Mouse (Mus musculus): Measurements from ENCODE around the gene Rbm8a2. TPM values are rescaled to one million over a fixed set of nuclear protein-coding genes. Genes with fewer than 3 reads are reported as not detected.

The Rbm8a2 gene
- polyA plus RNA-seq, 1 experiment from 2014 or later: 0.60 TPM

DNA sequence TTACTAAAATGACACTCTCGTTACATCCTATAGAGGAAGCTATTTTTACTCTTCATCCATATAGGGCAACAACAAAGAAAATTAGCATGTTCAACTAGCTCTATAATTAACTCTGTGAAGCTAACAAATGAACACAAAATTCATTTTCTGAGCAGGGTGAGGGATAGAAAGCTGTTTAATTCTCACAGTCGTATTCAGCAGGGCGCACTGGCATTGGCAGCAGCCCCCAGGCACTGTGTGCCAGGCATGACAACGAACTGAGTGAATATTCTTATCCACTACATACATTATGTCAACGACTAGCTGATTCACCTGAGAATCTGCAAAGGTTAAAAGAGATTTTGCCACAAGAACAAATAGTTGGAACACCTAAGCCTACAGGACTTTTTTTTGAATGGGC lies 8.2 kb downstream of the Rbm8a2 start:
- no peaks in the 10 kb centered on the region for H3K4me1 ChIP-seq
- 69% methylated on average over 5 of the region's 5 CpGs for WGBS (ENCODE audit: insufficient replicate concordance)

DNA sequence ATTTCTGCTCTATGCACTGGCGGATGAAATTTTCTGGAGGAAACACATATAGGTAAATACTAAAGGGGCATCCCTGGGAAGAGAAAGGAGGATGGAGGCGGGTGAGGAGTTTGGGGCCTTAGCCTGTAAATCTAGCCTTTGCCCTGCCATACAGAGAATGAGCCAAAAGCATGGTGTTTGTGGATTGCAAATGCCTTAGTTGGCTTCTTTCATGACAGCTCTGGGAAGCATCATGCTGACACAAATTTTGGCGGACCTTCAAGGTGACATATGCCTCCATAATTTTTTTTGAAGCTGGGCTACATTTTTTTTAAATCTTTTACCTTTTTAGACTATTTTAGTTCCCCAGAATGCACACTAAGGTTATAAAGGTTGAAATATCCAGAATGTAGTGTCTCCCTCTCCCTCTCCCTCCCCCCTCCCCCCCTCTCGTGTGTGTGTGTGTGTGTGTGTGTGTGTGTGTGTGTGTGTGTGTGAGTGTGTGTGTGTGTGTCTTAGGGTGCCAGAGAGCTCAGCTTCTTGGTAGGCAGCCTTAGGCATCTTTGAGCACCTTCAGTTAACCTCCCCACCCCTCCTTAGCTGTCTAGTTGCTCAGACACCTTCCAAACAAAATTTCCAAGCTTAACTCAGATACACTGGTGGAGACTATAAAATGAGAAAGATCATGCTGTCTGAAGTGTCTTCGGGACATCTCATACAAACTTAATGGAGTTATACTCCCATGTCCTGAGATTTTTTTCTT lies 11.7 kb downstream of the Rbm8a2 start:
- 57% methylated on average over 5 of the region's 5 CpGs for WGBS (ENCODE audit: insufficient replicate concordance)
- no peaks in the 10 kb centered on the region for H3K9me3 ChIP-seq (replicated peaks)
- H3K36me3 ChIP-seq: no peaks in the 10 kb centered on the region
- no peak overlapping the region for H3K4me3 ChIP-seq
- no peak overlapping the region for H3K4me2 ChIP-seq
- no peak for ATAC-seq
- H3K9ac ChIP-seq: no peak overlapping the region
- no peaks in the 10 kb centered on the region for H3K4me1 ChIP-seq
- no peaks in the 10 kb centered on the region for H3K27me3 ChIP-seq (replicated peaks)
- no peak overlapping the region for H3K27ac ChIP-seq

More for the DNA sequence above, 8.2 kb downstream of the Rbm8a2 start:
- no peak overlapping the region for H3K9ac ChIP-seq
- no peaks in the 10 kb centered on the region for H3K27me3 ChIP-seq (replicated peaks)
- no peaks in the 10 kb centered on the region for H3K9me3 ChIP-seq (replicated peaks)
- H3K4me2 ChIP-seq: no peak overlapping the region
- no peak for ATAC-seq
- no peak overlapping the region for H3K27ac ChIP-seq
- no peak overlapping the region for H3K4me3 ChIP-seq
- H3K36me3 ChIP-seq: no peaks in the 10 kb centered on the region

DNA sequence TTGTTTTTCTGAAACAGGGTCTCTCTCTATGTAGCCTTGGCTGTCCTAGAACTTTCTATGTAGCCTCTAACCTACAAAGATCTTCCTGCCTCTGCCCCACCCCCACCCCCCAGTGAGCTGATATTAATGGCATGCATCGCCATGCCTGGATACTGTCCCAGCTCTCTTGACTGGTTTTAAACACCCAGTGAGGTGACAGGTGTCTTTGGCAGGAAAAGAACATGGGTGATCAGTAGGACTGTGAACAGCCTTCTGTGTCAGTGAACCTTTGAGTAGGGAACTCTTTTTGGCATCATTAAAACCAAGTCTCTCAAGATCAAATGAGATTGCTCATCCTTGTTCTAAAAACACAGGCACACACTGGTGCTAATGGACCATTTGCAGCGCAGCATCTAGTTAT lies 17.1 kb downstream of the Rbm8a2 start:
- H3K4me2 ChIP-seq: no peak overlapping the region
- H3K4me3 ChIP-seq: no peak overlapping the region
- H3K27ac ChIP-seq: no peak overlapping the region
- H3K4me1 ChIP-seq: no peaks in the 10 kb centered on the region
- H3K36me3 ChIP-seq: no peaks in the 10 kb centered on the region
- WGBS (ENCODE audit: insufficient replicate concordance): 57% methylated on average over 2 of the region's 2 CpGs
- no peak overlapping the region for H3K9ac ChIP-seq
- ATAC-seq: no peak
- H3K27me3 ChIP-seq (replicated peaks): no peaks in the 10 kb centered on the region
- H3K9me3 ChIP-seq (replicated peaks): no peaks in the 10 kb centered on the region

DNA sequence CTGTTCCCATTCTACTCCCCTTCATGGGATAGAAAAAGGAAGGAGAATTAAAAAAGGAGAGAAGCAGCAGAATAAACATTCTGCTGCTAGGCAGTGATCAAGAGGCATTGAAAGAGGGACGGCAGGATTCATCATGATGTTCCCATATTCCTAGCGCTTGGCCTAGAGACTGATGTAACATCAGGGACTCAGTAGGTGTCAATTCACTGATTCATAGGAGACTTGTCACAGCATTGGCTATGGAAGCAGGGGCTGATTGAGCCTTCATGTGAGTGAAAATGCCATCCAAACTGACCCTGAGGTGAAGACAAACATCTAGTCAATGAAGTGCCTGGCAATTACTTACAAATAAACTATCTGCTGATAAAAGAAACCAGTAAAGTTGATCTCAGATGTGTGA lies 28.1 kb downstream of the Rbm8a2 start:
- ATAC-seq: no peak
- no peak overlapping the region for H3K4me3 ChIP-seq
- WGBS (ENCODE audit: insufficient replicate concordance): 82% methylated on average over 2 of the region's 2 CpGs
- no peaks in the 10 kb centered on the region for H3K9me3 ChIP-seq (replicated peaks)
- H3K36me3 ChIP-seq: no peaks in the 10 kb centered on the region
- H3K4me1 ChIP-seq: no peaks in the 10 kb centered on the region
- no peak overlapping the region for H3K4me2 ChIP-seq
- H3K27ac ChIP-seq: no peak overlapping the region
- H3K9ac ChIP-seq: no peak overlapping the region
- no peaks in the 10 kb centered on the region for H3K27me3 ChIP-seq (replicated peaks)

DNA sequence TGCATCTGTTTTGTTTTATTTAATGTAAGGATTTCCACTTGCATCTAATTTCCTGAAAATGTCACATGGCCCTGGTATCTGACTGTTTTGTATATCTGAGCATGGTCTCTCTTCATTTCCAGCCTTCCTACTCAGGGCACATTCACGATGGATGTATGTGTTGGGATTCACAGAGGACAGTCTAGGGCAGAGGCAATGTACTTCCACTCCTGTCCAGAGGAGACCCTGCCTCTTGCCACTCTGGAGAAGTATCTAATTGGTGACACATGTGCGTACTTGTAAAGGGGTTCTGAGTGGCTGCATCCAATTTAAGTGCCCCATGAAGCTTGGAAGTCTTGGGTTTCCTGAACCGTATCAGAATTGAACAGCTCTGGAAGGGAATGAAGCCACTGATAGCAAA lies 28.5 kb downstream of the Rbm8a2 start:
- Histone ChIP-seq H3K27me3 (replicated peaks) (no peaks in the 10 kb centered on the region), H3K4me2 (no peak overlapping the region), H3K9me3 (replicated peaks) (no peaks in the 10 kb centered on the region), H3K4me3 (no peak overlapping the region), H3K27ac (no peak overlapping the region), H3K9ac (no peak overlapping the region), H3K36me3 (no peaks in the 10 kb centered on the region), H3K4me1 (no peaks in the 10 kb centered on the region)
- 67% methylated on average over 3 of the region's 3 CpGs for WGBS (ENCODE audit: insufficient replicate concordance)
- ATAC-seq: no peak

DNA sequence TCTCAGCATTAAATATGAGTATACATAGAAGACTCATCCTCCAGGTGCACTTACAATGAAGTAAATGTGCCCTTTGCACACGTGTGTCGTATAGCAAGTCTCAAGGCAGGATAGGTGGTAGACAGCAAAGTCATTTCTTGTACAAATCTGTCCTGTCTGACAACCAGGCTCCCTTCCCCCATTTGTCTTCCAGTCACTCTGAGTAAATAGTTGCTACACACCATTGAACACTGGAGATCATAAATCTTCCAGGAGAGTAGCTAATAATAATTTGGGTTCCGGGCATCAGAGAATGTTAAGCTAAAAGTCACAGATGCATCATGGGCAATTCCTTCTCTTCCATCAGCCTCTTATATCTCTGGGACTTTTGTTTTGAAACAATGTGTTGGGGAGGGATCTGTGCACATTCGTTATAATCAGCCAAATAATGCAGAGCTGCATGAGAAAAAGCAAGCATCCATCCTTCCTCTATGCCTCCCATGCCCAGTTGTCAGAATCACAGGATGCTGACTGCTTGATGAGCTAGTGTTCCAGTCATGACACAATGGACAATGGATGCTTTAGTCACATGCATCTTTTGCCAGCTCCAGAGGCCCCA lies 32.1 kb downstream of the Rbm8a2 start:
- H3K36me3 ChIP-seq: no peaks in the 10 kb centered on the region
- no peaks in the 10 kb centered on the region for H3K27me3 ChIP-seq (replicated peaks)
- no peak overlapping the region for H3K4me3 ChIP-seq
- 62% methylated on average over 4 of the region's 4 CpGs for WGBS (ENCODE audit: insufficient replicate concordance)
- no peak overlapping the region for H3K27ac ChIP-seq
- no peak overlapping the region for H3K9ac ChIP-seq
- H3K9me3 ChIP-seq (replicated peaks): no peaks in the 10 kb centered on the region
- ATAC-seq: no peak
- no peaks in the 10 kb centered on the region for H3K4me1 ChIP-seq
- H3K4me2 ChIP-seq: no peak overlapping the region

DNA sequence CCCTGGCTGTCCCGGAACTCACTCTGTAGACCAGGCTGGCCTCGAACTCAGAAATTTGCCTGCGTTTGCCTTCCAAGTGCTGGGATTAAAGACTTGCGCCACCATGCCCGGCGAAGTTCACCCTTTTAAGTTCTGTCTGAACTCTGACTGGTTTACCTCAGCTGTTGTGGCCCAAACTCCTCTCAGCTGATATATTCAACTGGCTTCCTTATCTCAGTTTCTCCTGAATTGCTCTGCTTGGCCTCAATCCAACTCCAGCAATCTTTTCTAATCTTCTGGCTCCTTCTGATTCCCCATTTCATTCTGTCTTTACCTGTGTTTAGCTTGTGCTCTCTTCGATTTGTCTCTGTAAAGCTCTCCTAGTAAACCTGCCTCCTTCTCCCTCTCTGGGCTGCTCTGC lies 35.7 kb downstream of the Rbm8a2 start:
- 75% methylated on average over 7 of the region's 7 CpGs for WGBS (ENCODE audit: insufficient replicate concordance)
- Histone ChIP-seq H3K9ac (no peak overlapping the region), H3K4me1 (no peaks in the 10 kb centered on the region), H3K4me3 (no peak overlapping the region), H3K4me2 (no peak overlapping the region), H3K27ac (no peak overlapping the region), H3K9me3 (replicated peaks) (no peaks in the 10 kb centered on the region), H3K36me3 (no peaks in the 10 kb centered on the region), H3K27me3 (replicated peaks) (no peaks in the 10 kb centered on the region)
- ATAC-seq: no peak

DNA sequence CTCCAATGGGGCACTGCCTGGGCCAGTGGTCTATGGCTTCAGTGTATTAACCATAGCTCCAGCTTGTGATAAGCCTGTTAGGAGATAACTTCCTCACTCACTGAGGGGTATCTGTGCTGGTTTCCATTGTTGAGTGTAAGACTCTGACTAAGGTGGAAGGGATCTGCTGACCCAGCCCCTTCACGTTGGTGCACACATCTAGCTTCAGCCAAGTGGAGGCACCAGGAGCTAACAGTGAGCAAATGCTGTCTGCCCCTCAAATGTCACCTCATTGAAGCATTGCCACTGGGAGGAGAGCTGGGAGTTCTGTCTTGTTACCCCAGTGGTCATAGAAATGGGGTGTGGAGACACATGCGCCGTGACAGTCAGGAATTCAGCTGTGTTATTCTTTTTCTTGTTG lies 40.2 kb downstream of the Rbm8a2 start:
- Histone ChIP-seq H3K9ac (no peak overlapping the region), H3K4me2 (no peak overlapping the region), H3K27me3 (replicated peaks) (no peaks in the 10 kb centered on the region), H3K36me3 (no peaks in the 10 kb centered on the region), H3K4me1 (no peaks in the 10 kb centered on the region), H3K27ac (no peak overlapping the region), H3K9me3 (replicated peaks) (no peaks in the 10 kb centered on the region), H3K4me3 (no peak overlapping the region)
- WGBS (ENCODE audit: insufficient replicate concordance): 66% methylated on average over 3 of the region's 3 CpGs
- ATAC-seq: no peak

DNA sequence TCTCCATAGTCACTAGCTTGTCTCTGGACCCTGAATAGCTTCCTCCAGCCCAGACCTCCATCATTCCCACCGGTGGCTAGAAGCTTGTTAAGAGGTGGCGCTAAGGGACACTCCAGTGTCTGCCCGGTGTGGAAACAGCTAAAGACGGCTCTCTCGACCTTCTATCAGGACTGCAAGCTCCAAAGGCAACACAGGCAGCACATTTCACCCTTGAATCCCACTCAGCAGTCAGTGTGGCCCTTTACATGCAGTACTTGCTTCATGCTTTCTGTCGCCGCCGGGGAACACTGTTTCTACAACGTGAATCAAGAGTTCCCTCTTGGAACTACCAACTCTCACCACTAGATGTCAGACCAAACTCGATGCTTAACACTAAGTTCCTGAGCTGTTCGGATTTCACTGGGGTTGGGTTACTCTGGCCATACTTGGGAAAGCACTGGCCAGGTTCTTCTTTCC lies 42.6 kb downstream of the Rbm8a2 start:
- H3K4me1 ChIP-seq: no peaks in the 10 kb centered on the region
- 0 out of 2 replicates have a peak, but pooled peaks have one; percentile 40 for ATAC-seq
- H3K9ac ChIP-seq: no peak overlapping the region
- H3K27me3 ChIP-seq (replicated peaks): no peaks in the 10 kb centered on the region
- H3K4me3 ChIP-seq: no peak overlapping the region
- H3K4me2 ChIP-seq: peak overlapping the region; percentile 30
- no peak overlapping the region for H3K27ac ChIP-seq
- H3K9me3 ChIP-seq (replicated peaks): no peaks in the 10 kb centered on the region
- WGBS (ENCODE audit: insufficient replicate concordance): 13% methylated on average over 11 of the region's 11 CpGs
- H3K36me3 ChIP-seq: no peaks in the 10 kb centered on the region

DNA sequence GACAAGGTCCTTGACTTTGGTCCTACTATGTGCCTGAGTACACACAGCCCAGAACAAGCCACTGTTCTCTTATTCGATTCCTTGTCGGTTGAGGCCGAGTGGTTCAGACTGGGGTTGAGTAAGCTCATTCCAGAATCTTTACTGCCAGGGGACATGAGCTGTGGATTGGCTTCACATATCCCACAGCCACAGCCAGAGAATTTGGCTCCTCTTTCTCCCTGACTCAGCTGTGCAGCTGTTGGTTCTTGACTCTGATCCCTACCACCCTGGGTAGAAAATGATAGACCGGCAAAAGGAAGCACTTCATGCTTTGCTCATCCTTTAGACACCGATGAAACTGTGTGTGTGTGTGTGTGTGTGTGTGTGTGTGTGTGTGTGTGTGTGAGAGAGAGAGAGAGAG lies 47.5 kb downstream of the Rbm8a2 start:
- Histone ChIP-seq H3K27me3 (replicated peaks) (no peaks in the 10 kb centered on the region), H3K36me3 (no peaks in the 10 kb centered on the region), H3K4me3 (no peak overlapping the region), H3K9ac (no peak overlapping the region), H3K27ac (no peak overlapping the region), H3K9me3 (replicated peaks) (no peaks in the 10 kb centered on the region), H3K4me1 (no peaks in the 10 kb centered on the region), H3K4me2 (no peak overlapping the region)
- WGBS (ENCODE audit: insufficient replicate concordance): 85% methylated on average over 5 of the region's 5 CpGs
- ATAC-seq: no peak

Data from liver, embryonic 12.5 days (tissue).